Mouse (Mus musculus) kidney, postnatal 4 days (tissue): ENCODE data around the gene Ptpn20.

ENCODE experiments used
- DNase-seq, 2 experiments: peaks; one replicate each; pipeline ENCODE4 v3.0.0; 2021; ENCODE audit warnings: mixed read lengths in 2 of 2

Ptpn20 gene

GRCm38 (mm10) chr14:33588951-33589350 lies at the start of gene Ptpn20:
Gene Ptpn20, plus strand, starts transcription at chr14:33589207.
- DNase-seq: peak; percentile 50 to 53

GRCm38 (mm10) chr14:33539559-33540167 lies 49.3 kb upstream of the Ptpn20 start:
- DNase-seq: peak in 1 of 2 experiments; percentile 6

- DNase-seq: no peak
Observed at GRCm38 (mm10) chr14:33545565-33546143, 43.4 kb upstream of the Ptpn20 start.

DNA sequence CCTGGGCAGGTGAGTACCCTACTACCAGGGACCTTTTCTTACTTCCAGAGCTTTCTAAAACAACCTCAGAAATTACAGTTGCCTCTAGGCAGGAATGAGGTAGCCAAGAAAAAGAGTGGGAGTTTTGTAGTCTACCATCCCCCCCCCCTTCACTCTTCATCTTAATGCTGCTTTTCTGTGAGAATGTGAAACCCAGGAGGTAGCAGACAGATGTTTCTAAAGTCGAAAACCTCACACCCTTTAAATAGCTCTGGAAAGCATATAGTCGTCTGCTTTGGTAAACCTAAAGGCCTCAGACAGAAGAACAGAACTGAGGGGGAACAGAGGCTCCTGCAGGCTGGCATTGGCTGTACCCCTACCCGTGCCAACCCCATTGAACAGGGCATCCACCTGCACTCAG lies 40.4 kb upstream of the Ptpn20 start:
- no peak for DNase-seq

DNA sequence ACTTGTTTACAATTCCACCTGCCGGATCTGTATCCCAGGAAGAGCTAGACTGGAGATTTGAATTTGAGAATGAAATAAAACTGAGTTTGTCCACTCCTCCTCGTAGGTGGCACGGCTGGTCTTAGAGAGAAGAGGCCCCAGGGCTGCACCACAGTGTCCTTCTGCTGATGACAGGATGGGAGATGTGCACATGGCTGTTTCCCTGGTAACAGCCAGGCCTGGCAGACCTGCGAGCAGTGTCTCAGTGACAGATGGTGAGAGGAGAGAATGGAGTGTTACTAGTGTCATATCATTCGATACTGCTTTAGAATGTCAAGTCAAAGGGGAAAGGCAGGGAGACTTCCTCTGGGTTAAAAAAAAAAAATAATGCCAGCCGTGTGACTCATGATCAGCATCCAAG lies 39.2 kb upstream of the Ptpn20 start:
- DNase-seq: no peak

GRCm38 (mm10) chr14:33570737-33571136 lies 18.3 kb upstream of the Ptpn20 start:
- no peak for DNase-seq

DNA sequence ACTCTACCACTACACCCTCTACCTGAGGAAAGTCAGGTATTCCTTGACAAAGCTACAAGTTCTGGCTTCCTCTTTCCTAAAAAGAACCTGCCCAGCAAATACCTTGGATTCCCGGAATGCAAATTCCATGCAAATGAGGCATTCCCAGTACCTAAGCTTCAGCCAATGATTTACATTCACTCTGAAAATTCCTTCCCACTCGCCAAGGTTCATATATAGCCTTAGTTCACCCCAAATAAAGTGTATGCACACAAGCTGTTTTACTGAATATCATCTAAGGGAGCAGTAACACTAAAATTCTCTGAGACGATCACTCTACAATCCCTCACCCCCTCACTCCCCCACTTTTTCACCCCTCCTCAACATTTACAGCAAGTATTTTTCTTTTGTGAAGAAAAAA lies 15.4 kb upstream of the Ptpn20 start:
- DNase-seq: no peak

- no peak for DNase-seq
Observed at GRCm38 (mm10) chr14:33579771-33580484, 9.1 kb upstream of the Ptpn20 start.

DNA sequence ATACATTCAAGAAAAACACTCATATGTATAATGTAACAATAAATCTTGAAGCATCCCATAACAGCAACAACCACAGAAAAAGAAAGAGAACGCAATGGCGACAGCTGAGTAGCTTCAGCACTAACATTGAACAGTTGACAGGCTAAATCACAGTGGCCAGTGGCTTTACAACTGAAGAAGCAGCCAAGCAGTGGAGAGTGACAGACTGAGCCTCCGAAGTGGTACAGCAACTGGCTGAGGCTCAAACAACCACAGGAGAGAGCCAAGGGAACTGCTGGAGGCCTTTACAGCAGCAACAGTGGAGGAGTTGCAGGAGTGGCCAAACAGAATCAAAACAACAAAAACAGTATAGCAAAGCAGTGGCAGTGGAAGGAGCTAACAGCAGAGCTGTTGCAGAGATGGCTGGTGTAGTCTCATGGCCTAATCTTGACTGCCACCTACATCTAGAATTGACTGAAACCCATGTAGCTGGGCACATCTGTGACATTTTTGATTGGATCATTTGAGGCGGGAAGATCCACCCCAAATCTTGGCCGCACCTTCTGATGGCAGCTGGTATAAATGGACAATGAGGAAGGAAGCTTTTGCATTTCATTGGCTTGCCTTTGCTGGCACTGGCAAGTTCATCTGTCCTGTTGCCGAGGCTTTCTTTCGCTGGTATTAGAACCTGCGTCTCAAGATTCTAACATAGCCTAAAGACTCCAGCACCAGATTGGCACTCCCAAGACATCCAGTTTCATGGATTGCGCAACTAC lies 9.5 kb downstream of the Ptpn20 start:
- peak in 1 of 2 experiments; percentile 3 for DNase-seq

DNA sequence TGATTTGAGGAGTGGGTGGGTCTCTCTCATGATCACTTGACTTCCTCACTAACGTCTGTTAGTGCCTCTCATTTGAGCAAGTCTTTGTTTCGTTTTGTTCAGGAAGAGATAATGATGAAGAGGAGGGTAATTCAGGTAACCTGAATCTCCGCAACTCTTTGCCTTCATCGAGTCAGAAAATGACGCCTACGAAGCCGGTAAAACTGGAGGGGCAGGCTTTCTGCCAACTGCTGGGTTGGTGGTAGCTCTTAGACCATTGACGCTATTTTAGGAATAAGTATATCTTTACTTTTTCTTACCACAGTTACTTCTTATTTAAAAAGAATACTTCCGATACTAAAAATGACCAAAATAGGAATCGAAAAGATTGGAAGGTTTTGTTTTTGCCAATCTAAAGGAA lies 18.4 kb downstream of the Ptpn20 start:
- DNase-seq: no peak

DNA sequence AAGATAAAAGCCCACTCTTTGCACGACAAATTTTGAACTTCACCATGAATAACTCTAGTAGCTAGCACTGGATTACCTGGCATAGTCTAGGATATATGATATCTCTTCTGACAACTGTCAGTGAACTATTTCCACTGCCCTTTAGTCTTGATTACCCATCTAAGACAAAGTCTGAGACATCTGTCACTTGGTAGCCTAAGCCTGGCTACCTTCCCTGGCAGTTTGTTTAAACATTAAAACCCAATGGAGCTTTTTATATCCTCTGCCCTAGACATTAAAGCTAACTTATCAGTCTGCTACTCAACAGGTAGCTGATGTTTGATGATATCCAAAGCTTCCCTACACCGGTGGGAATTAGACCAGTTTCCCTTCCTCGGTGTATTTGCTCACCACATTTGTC lies 36.0 kb downstream of the Ptpn20 start:
- DNase-seq: no peak

DNA sequence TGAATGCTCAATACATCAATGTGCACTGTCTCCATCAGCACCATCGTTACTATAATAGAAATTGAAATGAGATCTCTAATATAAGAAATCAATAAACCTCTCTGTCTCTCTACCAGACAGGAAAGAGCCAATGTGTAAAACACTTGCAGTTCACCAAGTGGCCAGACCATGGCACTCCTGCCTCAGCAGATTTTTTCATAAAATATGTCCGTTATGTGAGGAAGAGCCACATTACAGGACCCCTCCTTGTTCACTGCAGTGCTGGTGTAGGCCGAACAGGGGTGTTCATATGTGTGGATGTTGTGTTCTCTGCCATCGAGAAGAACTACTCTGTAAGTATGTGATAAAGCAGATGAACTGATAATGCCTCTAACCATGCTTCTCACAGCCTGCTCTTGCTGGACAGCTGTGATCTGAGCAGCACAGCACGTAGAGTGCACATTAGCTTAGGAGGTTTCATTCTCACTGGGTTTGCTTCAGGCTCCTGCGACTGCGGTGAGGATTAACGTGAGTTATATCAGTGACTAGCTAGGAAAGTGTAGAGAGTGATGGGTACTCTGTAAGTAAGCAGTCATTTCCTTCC lies 43.9 kb downstream of the Ptpn20 start:
- peak; percentile 54 for DNase-seq

DNA sequence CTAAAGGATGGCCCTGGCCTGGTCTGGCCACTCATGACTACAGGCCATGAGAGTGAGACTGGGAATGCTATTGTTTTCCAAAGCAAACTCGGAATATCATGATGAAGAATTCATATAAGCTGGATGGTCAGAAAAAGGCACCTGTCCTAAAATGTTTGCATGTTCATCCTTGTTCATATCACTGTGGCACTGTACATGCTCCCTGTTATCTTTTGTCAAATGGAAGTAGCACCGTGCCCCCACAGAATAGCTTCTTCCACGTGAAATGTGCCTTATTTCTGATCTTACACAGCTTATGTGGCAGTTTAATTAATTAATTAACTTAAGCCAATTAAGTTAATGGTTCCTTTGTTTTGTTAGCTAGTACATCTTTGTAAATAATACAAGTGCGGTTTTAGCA lies 45.3 kb downstream of the Ptpn20 start:
- no peak for DNase-seq

DNA sequence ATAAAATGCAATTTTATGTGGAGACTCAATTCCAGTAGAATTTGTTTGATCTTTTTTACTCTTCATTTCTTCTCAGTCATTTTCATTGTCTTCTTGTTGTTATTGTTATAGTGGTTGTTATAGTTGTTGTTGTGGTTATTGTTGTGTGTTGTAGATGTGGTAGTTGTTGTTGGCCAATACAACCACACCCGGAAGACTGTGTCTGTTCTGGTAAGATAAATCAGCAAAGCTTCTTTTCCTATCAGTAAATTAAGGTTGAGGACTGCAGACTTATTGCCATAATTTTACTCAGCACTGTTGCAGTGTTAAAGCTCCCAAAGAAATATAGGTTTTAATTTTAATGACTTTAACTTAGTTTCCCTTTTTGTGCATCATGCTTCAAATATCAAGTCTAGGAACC lies 45.8 kb downstream of the Ptpn20 start:
- no peak for DNase-seq

- no peak for DNase-seq
Observed at GRCm38 (mm10) chr14:33639357-33639756, 50.4 kb downstream of the Ptpn20 start.

- peak; percentile 69 to 70 for DNase-seq
Observed at GRCm38 (mm10) chr14:33650721-33651120, 61.7 kb downstream of the Ptpn20 start.

GRCm38 (mm10) chr14:33657471-33657901 lies 68.5 kb downstream of the Ptpn20 start:
- peak; percentile 33 to 56 for DNase-seq

- DNase-seq: no peak
Observed at GRCm38 (mm10) chr14:33658331-33658730, 69.3 kb downstream of the Ptpn20 start.

DNA sequence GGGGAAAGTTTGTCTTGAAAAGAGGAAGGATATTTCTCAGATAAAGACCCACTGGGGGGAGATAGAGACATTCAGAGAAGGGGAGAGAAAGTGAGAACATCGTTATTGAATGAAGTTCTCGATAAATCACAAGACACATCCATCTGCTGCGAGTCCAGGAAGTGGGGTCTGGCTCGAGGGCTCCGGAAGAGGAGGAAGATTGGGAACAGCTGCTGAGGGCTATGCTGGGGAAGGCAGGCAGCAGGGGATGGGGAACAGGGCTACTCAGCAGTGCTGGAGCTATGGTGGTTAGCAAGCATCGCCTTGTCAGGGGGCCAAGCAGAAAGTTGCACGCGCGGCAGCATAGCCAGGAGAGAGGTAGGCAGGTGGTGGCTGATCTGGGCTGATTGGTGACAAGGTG lies 73.1 kb downstream of the Ptpn20 start:
- peak; percentile 64 to 76 for DNase-seq

DNA sequence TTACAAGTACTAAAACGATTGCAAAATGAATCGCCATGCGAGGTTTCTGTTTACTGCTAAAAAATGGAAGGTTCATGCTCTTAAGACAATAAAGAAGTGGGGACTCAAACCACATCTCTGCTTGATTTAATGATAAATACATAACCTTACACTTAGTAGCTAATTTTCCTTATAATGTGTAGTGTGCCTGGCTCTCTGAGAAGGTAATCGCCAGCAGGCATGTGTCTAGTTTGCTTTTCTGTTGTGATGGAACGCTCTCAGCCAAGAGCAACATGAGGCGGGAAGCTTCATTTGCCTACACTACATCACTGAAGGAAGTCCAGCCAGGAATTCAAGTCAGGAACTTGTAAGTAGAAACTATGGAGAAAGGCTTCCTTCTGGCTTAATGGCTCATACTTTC lies 77.3 kb downstream of the Ptpn20 start:
- no peak for DNase-seq

- DNase-seq: no peak
Observed at GRCm38 (mm10) chr14:33669891-33670290, 80.9 kb downstream of the Ptpn20 start.

DNA sequence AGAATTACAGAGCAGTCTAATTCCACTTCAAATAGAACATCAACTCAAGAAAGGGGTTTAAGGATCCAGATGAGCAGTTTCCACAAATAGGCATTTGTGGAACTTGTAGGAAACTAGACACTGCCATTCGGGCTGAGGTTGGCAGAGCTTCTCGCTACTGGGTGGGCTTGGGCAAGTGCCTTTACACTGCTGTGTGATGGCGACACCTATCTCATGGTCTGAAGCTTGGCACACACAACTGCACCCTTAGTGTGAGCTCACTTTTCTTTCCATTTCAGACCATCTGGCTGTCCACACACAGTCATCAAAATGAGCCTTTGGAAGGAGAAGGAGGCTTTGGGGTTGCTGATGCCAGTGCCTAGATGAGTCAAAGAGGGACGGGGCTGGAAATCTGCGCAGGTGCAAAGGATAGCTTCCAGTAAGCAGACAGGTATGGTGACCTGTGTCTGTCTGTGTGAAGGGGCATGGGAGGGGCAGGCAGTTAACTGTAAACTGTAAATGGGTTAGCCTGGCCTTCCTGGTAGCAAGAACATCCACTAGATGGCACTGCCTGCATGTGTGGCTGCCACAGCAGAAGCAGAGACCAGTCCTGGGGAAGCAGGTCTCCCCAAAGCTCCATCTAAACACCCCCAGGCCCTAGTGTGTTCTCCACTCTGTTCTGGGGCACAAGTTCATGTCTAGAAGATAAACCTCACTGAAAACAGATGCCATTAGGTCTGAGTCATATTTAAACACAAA lies 84.5 kb downstream of the Ptpn20 start:
- DNase-seq: peak; percentile 67 to 73
